Mouse (Mus musculus) kidney, adult 2 months (tissue): ENCODE results near the gene Hexb. TPM values are rescaled to one million over a fixed set of nuclear protein-coding genes. Genes with fewer than 3 reads are reported as not detected.

Experiments used
- DNase-seq: peaks from one replicate; pipeline ENCODE4 v3.0.0; 2021
- H3K27ac ChIP-seq: fragments of 200-500 bp; 2 replicates; pipeline ENCODE4 v1.5.1; 2012; ENCODE audit warnings: low read depth, low read length, control low read depth, inconsistent platforms; ENCODE audit not compliant: insufficient read depth
- H3K27me3 ChIP-seq: fragments of 200-500 bp; replicated peaks from 2 replicates; pipeline ENCODE4 v1.6.1; 2012; ENCODE audit warnings: mild to moderate bottlenecking, moderate library complexity, low read length, inconsistent platforms; ENCODE audit not compliant: control insufficient read depth, insufficient read depth
- H3K36me3 ChIP-seq: fragments of 200-500 bp; 2 replicates; pipeline ENCODE4 v1.6.1; 2012; ENCODE audit warnings: mild to moderate bottlenecking, moderate library complexity, low read length, inconsistent platforms; ENCODE audit not compliant: control insufficient read depth, insufficient read depth
- H3K4me1 ChIP-seq: fragments of 200-500 bp; 2 replicates; pipeline ENCODE4 v1.6.1; 2011; ENCODE audit warnings: low read length; ENCODE audit not compliant: control insufficient read depth, insufficient read depth
- H3K4me3 ChIP-seq: fragments of 200-500 bp; 2 replicates; pipeline ENCODE4 v1.5.1; 2011; ENCODE audit warnings: mild to moderate bottlenecking, low read depth, low read length, control low read depth; ENCODE audit not compliant: insufficient read depth
- CTCF ChIP-seq: fragments of 200-500 bp; conservative IDR thresholded peaks from 2 replicates; pipeline ENCODE4 v1.5.1; 2011; ENCODE audit warnings: low read depth, mild to moderate bottlenecking, control low read depth, low read length, moderate library complexity, mixed read lengths; ENCODE audit not compliant: insufficient read depth, insufficient read length
- POLR2A ChIP-seq: fragments of 200-500 bp; IDR thresholded peaks from one replicate; pipeline ENCODE4 v1.6.1; 2011; ENCODE audit warnings: low read depth, low read length, control low read depth
- WGBS: fragments of 180-500 bp; shearing (Covaris S2); methylation state at CpG from one replicate; pipeline ENCODE4 v1.1.7; 2018; 5-methylcytosine and 5-hydroxymethylcytosine counted together
- polyA plus RNA-seq: library from polyadenylated mRNA; depleted of rRNA; stranded (reverse); fragments of >200 nt; gene quantifications from 2 replicates; pipeline ENCODE4 v1.2.3, GENCODE M21; 2012; rRNA removed

Gene Hexb
- polyA plus RNA-seq = 149 and 205 TPM in 2 replicates

GRCm38 (mm10) chr13:97197932-97198562, at the start of gene Hexb:
TSS of gene Hexb (minus strand) at chr13:97198357.
- Histone ChIP-seq H3K27me3 (no peaks in the 10 kb centered on the region), H3K27ac (peak within 1 kb of the TSS; percentile 73)
- under 1% methylated on average over 45 of the region's 45 CpGs for whole genome bisulfite sequencing

GRCm38 (mm10) chr13:97247754-97248153, 49.6 kb upstream of the Hexb start:
- Histone ChIP-seq H3K4me1 (0 out of 2 replicates have a peak, but pooled peaks cover 3% of the 10 kb centered on the region), H3K4me3 (no peak overlapping the region), H3K27ac (no peak overlapping the region), H3K27me3 (no peaks in the 10 kb centered on the region), H3K36me3 (no peaks in the 10 kb centered on the region; the same call in 1 of the 2 replicates)
- TF ChIP-seq CTCF (no peak), POLR2A (no peak)
- no peak for DNase-seq
- whole genome bisulfite sequencing = 80% methylated on average over 4 of the region's 4 CpGs

More at GRCm38 (mm10) chr13:97197932-97198562, at the start of gene Hexb:
- DNase-seq = peak; percentile 98
- Histone ChIP-seq H3K4me3 (peak within 1 kb of the TSS; percentile 89), H3K36me3 (no peaks in the 10 kb centered on the region), H3K4me1 (peaks cover 3% of the 10 kb centered on the region; the same call in 1 of the 2 replicates)
- peak; percentile 58 for TF ChIP-seq POLR2A
- 0 out of 2 replicates have a peak, but pooled peaks have one; percentile 3 for TF ChIP-seq CTCF

- WGBS = 93% methylated on average over 16 of the region's 16 CpGs
- no peak for TF ChIP-seq CTCF
- TF ChIP-seq POLR2A = no peak
- no peak for DNase-seq
- Histone ChIP-seq H3K4me3 (no peak overlapping the region), H3K36me3 (no peaks in the 10 kb centered on the region; the same call in 1 of the 2 replicates), H3K27me3 (no peaks in the 10 kb centered on the region), H3K27ac (no peak overlapping the region), H3K4me1 (peaks cover 6% of the 10 kb centered on the region; the same call in 1 of the 2 replicates)
Observed at GRCm38 (mm10) chr13:97246217-97246616, 48.1 kb upstream of the Hexb start.

GRCm38 (mm10) chr13:97245157-97245556, 47.0 kb upstream of the Hexb start:
- Histone ChIP-seq H3K36me3 (no peaks in the 10 kb centered on the region; the same call in 1 of the 2 replicates), H3K27ac (no peak overlapping the region), H3K4me1 (peaks cover 6% of the 10 kb centered on the region; the same call in 1 of the 2 replicates), H3K27me3 (no peaks in the 10 kb centered on the region), H3K4me3 (no peak overlapping the region)
- no peak for DNase-seq
- TF ChIP-seq CTCF = no peak
- no peak for TF ChIP-seq POLR2A
- WGBS = 89% methylated on average over 12 of the region's 12 CpGs

- peaks cover 6% of the 10 kb centered on the region; the same call in 1 of the 2 replicates for H3K4me1 ChIP-seq
- no peak for DNase-seq
- H3K27ac ChIP-seq = no peak overlapping the region
- H3K27me3 ChIP-seq = no peaks in the 10 kb centered on the region
- no peak overlapping the region for H3K4me3 ChIP-seq
- WGBS = 67% methylated on average over 11 of the region's 11 CpGs
- H3K36me3 ChIP-seq = no peaks in the 10 kb centered on the region; the same call in 1 of the 2 replicates
- TF ChIP-seq POLR2A (no peak), CTCF (no peak)
Observed at GRCm38 (mm10) chr13:97244712-97245105, 46.6 kb upstream of the Hexb start.

GRCm38 (mm10) chr13:97243962-97244711, 46.0 kb upstream of the Hexb start:
- no peaks in the 10 kb centered on the region; the same call in 1 of the 2 replicates for H3K36me3 ChIP-seq
- peaks cover 6% of the 10 kb centered on the region; the same call in 1 of the 2 replicates for H3K4me1 ChIP-seq
- WGBS = 74% methylated on average over 15 of the region's 15 CpGs
- H3K27ac ChIP-seq = no peak overlapping the region
- no peak for DNase-seq
- TF ChIP-seq CTCF (no peak), POLR2A (no peak)
- H3K4me3 ChIP-seq = no peak overlapping the region
- no peaks in the 10 kb centered on the region for H3K27me3 ChIP-seq

GRCm38 (mm10) chr13:97242716-97243115, 44.6 kb upstream of the Hexb start:
- TF ChIP-seq CTCF = no peak
- no peak for TF ChIP-seq POLR2A
- no peak for DNase-seq
- WGBS = 33% methylated on average over 6 of the region's 6 CpGs
- no peak overlapping the region for H3K4me3 ChIP-seq
- H3K27me3 ChIP-seq = no peaks in the 10 kb centered on the region
- H3K36me3 ChIP-seq = no peaks in the 10 kb centered on the region; the same call in 1 of the 2 replicates
- peaks cover 3% of the 10 kb centered on the region; the same call in 1 of the 2 replicates for H3K4me1 ChIP-seq
- H3K27ac ChIP-seq = no peak overlapping the region
